Mouse (Mus musculus) liver, embryonic 15.5 days (tissue): ENCODE measurements around the gene Ebf1. TPM values are rescaled to one million over a fixed set of nuclear protein-coding genes. Genes with fewer than 3 reads are reported as not detected.

Experiments used
- ATAC-seq: fragments of 200-750 bp; cut with Nextera tagmentation; 2 replicates; pipeline ENCODE4 v1.8.0; 2017; ENCODE audit warnings: moderate number of reproducible peaks, mild to moderate bottlenecking, moderate library complexity; ENCODE audit not compliant: insufficient read depth
- H3K27ac ChIP-seq: fragments of 300-500 bp; sonication (generic); replicated peaks from 2 replicates; pipeline ENCODE4 v1.5.1; 2015; ENCODE audit warnings: mild to moderate bottlenecking, inconsistent platforms
- H3K27me3 ChIP-seq: fragments of 300-500 bp; sonication (generic); 2 replicates; pipeline ENCODE4 v1.6.1; 2015; ENCODE audit warnings: mild to moderate bottlenecking, inconsistent platforms
- H3K36me3 ChIP-seq: fragments of 300-500 bp; sonication (generic); replicated peaks from 2 replicates; pipeline ENCODE4 v1.6.1; 2015; ENCODE audit warnings: moderate library complexity, mild to moderate bottlenecking, inconsistent platforms
- H3K4me1 ChIP-seq: fragments of 300-500 bp; sonication (generic); replicated peaks from 2 replicates; pipeline ENCODE4 v1.6.1; 2015; ENCODE audit warnings: inconsistent platforms
- H3K4me2 ChIP-seq: fragments of 300-500 bp; sonication (generic); 2 replicates; pipeline ENCODE4 v1.6.1; 2015; ENCODE audit warnings: moderate library complexity, mild to moderate bottlenecking, inconsistent platforms
- H3K4me3 ChIP-seq: fragments of 300-500 bp; sonication (generic); replicated peaks from 2 replicates; pipeline ENCODE4 v1.5.1; 2015; ENCODE audit warnings: mild to moderate bottlenecking, inconsistent platforms
- H3K9ac ChIP-seq: fragments of 300-500 bp; sonication (generic); 2 replicates; pipeline ENCODE4 v1.6.1; 2015; ENCODE audit warnings: moderate library complexity, mild to moderate bottlenecking, inconsistent platforms
- H3K9me3 ChIP-seq: fragments of 300-500 bp; sonication (generic); replicated peaks from 2 replicates; pipeline ENCODE4 v1.6.1; 2016; ENCODE audit warnings: inconsistent platforms
- WGBS: fragments of 180-500 bp; shearing (Covaris S2); methylation state at CpG from one replicate; pipeline ENCODE4 v1.1.7; 2015; ENCODE audit warnings: mixed read lengths; ENCODE audit not compliant: insufficient replicate concordance; 5-methylcytosine and 5-hydroxymethylcytosine counted together
- polyA plus RNA-seq: library from polyadenylated mRNA; unstranded; fragments of >200 nt; fragmentation: Nextera tagmentation; extraction: Ambion mirVana; gene quantifications from 2 replicates; pipeline ENCODE4 v1.2.1, GENCODE M21; 2015

Gene Ebf1
- polyA plus RNA-seq, 1 experiment from 2014 or later, result 1.2 TPM

DNA sequence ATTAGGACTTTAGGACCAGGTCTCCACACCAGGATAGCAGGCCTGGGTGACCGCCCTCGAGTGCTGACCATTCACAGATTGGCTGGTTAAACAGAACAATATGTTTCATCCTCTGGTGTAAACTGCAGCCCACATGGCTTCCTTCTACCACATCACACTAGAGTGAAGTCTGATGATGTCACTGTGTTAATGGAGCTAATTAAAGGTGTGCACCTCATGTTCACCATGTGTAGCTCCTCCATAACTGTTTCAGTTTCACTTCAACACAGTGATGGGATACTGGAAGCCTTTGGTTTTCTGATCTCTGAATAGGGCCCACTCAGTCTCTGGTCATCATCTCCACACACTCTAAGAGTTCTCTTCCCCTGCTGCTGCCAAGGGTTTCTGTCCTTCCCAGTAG, 158.4 kb downstream of the Ebf1 start:
- ATAC-seq, result no peak
- Histone ChIP-seq H3K36me3 (no peaks in the 10 kb centered on the region), H3K9me3 (no peaks in the 10 kb centered on the region), H3K27ac (no peak overlapping the region), H3K4me1 (no peaks in the 10 kb centered on the region), H3K27me3 (no peaks in the 10 kb centered on the region), H3K9ac (no peak overlapping the region), H3K4me2 (no peak overlapping the region), H3K4me3 (no peak overlapping the region)
- WGBS, result 63% methylated on average over 2 of the region's 2 CpGs

DNA sequence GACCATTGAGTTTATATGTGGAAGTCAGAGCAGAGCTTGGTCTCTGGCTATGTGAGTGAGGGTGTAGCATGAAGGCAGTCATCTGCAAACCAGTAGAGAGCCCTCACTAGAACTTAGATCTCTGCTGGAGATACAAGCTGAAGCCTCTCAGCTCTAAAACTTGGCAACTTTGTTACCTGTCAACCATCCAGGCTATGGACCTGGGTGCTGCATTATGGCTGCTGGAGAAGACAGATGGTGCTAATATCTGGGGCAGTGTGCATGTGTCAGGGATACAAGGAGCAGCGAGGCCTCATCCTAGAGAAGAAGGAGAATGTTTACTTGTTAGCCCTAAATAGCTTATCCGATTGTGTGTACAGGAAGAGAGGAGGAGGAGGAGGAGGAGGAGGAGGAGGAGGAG, 159.4 kb downstream of the Ebf1 start:
- H3K9me3 ChIP-seq, result no peaks in the 10 kb centered on the region
- H3K27ac ChIP-seq, result no peak overlapping the region
- 56% methylated on average over 2 of the region's 2 CpGs for WGBS
- H3K9ac ChIP-seq, result no peak overlapping the region
- no peak overlapping the region for H3K4me3 ChIP-seq
- no peaks in the 10 kb centered on the region for H3K27me3 ChIP-seq
- ATAC-seq, result no peak
- H3K4me2 ChIP-seq, result no peak overlapping the region
- H3K36me3 ChIP-seq, result no peaks in the 10 kb centered on the region
- no peaks in the 10 kb centered on the region for H3K4me1 ChIP-seq

DNA sequence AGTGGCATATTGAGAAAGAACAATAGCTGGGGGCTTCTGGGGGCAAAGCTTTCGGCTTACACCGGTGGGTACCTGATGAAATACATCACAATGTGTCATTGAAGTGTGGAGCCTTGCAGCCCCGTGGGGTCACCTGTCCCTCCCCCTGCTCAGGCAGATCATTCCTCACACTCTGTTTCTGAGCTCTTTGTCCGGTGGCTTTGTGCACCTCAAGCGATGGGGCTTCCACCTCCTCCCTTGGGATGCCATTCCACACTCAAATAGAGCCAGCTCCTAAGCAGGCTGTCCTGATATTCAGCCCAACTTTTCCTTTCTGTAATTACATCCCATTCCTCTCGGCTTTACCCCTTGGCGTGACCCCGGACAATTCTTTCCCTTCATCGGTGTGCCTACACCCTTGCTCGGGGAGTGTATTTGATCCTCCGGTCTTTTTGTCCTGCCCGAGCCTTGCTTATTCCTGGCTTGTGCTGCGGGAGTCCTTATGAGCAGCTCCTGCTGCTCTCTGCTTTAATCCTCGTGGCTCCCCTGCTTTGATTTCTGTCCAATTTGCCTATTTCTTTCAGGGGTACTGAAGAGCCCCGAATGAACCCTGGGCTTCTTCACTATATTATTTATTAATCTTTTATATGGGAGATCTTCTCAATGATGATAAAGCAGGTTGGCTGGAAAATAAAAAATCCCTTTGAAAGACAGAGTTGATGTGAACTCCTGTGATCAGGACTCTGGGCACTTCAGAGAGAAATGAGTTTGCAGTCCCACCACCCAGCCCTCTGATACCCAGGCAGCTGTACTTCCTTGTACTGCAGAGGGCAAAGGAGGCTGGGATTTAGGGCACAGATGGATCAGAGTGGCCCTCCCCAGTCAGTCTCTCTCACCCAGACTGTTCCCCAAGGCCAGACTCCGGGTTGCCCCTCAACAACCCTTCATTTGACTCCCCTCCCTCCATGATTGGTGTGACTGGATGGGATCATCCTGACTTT, 160.5 kb downstream of the Ebf1 start:
- no peaks in the 10 kb centered on the region for H3K36me3 ChIP-seq
- WGBS, result 57% methylated on average over 16 of the region's 16 CpGs
- H3K4me2 ChIP-seq, result no peak overlapping the region
- no peaks in the 10 kb centered on the region for H3K4me1 ChIP-seq
- H3K27me3 ChIP-seq, result no peaks in the 10 kb centered on the region
- ATAC-seq, result no peak
- no peak overlapping the region for H3K9ac ChIP-seq
- no peak overlapping the region for H3K27ac ChIP-seq
- H3K4me3 ChIP-seq, result no peak overlapping the region
- H3K9me3 ChIP-seq, result no peaks in the 10 kb centered on the region

DNA sequence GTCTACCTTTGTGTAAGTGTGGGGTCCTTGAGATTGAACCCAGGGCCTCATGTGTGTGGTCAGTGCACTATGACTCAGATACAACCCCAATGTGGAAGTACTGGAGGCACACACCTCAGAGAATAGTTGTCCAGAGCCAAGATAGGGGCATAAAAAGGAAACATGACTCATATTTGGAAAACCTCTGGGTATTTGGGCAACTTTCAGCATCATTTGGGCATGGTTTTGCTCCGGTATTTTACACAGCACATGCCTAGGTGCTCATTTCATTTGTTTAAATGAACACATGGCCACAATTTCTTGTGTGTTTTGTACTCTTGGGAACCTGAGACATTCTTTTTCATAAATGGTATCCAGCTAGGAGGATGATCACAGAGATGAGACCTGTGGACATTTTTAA, 161.9 kb downstream of the Ebf1 start:
- no peak for ATAC-seq
- WGBS, result 35% methylated on average over 1 of the region's 1 CpGs
- Histone ChIP-seq H3K36me3 (no peaks in the 10 kb centered on the region), H3K4me2 (no peak overlapping the region), H3K9ac (no peak overlapping the region), H3K27me3 (no peaks in the 10 kb centered on the region), H3K27ac (no peak overlapping the region), H3K4me1 (no peaks in the 10 kb centered on the region), H3K9me3 (no peaks in the 10 kb centered on the region), H3K4me3 (no peak overlapping the region)

DNA sequence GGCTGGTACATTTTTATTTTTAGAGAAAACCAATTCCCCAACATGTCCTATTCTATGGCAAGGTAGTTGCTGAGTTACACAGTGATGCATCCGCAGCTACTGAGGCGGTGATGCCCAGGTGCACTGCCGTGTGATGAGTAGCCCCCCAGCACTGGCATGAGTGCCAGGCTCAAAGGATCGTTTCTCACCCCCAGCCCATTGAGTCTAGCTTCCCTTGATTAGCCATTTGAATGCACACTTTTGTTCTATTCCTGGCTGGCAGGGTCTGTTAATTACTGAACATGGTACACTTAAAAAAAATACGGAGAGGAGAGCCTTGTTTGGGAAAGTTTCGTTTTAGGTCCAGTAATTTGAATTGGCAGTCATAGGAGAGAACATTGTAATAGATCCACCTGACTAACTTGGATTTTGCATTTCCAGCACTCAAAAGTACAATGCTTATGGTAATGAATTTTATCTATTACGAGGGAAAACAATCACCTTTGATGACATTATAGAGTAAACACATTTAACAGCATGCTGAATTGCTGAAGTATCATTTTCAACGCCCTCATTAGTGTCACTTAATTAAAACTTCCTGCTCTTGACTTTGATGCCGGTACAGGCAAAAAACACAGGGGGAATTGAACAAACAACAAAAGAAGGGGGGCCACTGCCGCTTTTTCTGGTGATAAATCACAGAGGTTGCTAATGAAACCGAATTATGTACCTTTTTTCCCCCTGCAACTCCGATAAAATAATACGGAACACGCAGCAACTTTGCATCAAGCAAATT, 167.3 kb downstream of the Ebf1 start:
- no peaks in the 10 kb centered on the region for H3K36me3 ChIP-seq
- no peak overlapping the region for H3K4me3 ChIP-seq
- H3K4me1 ChIP-seq, result no peaks in the 10 kb centered on the region
- H3K9ac ChIP-seq, result no peak overlapping the region
- ATAC-seq, result no peak
- no peaks in the 10 kb centered on the region for H3K9me3 ChIP-seq
- H3K27ac ChIP-seq, result no peak overlapping the region
- no peak overlapping the region for H3K4me2 ChIP-seq
- 66% methylated on average over 14 of the region's 14 CpGs for WGBS
- H3K27me3 ChIP-seq, result no peaks in the 10 kb centered on the region

DNA sequence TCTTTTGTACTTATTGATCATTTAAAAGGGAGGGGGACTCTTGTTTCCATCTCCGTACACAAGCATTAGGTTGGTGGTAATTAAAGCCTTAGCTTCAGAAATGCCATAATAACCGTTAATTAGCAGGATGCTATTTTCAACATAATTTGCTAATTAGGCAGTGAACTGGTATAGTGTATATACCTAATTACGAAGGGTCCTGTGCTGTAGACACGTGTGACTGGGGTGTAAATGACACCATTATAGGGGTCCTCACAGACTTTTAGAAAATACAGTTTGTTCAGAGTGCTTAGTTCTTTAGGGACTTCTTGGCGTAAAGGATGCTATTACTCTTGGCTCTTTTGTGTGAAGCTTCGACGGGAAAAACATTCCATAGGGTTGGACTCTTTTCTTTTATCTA, 167.9 kb downstream of the Ebf1 start:
- WGBS, result 64% methylated on average over 7 of the region's 7 CpGs
- Histone ChIP-seq H3K36me3 (no peaks in the 10 kb centered on the region), H3K9me3 (no peaks in the 10 kb centered on the region), H3K4me3 (no peak overlapping the region), H3K4me2 (no peak overlapping the region), H3K27me3 (no peaks in the 10 kb centered on the region), H3K4me1 (no peaks in the 10 kb centered on the region), H3K9ac (no peak overlapping the region), H3K27ac (no peak overlapping the region)
- no peak for ATAC-seq

DNA sequence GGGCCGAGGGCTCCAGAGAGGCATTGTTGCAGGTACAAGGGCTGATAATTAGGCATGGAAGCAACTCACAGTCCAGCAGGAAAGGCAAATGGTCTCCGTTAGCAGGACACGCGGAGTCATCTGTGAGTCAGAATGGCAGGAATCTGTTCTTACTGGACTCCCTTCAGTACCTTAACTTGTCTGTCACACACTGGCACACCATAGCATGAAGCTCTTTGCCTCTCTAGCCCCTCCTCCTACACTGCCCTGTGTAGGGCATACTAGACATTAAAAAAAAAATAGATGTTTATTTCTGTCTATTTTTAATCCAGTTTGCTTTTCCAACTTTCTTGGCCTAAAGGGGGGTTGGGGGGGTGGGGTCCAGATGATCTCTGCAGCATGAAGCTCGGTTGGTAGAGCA, 168.4 kb downstream of the Ebf1 start:
- 67% methylated on average over 5 of the region's 5 CpGs for WGBS
- no peaks in the 10 kb centered on the region for H3K9me3 ChIP-seq
- no peaks in the 10 kb centered on the region for H3K27me3 ChIP-seq
- no peaks in the 10 kb centered on the region for H3K4me1 ChIP-seq
- ATAC-seq, result no peak
- H3K9ac ChIP-seq, result no peak overlapping the region
- H3K4me2 ChIP-seq, result no peak overlapping the region
- H3K36me3 ChIP-seq, result no peaks in the 10 kb centered on the region
- H3K27ac ChIP-seq, result no peak overlapping the region
- no peak overlapping the region for H3K4me3 ChIP-seq

DNA sequence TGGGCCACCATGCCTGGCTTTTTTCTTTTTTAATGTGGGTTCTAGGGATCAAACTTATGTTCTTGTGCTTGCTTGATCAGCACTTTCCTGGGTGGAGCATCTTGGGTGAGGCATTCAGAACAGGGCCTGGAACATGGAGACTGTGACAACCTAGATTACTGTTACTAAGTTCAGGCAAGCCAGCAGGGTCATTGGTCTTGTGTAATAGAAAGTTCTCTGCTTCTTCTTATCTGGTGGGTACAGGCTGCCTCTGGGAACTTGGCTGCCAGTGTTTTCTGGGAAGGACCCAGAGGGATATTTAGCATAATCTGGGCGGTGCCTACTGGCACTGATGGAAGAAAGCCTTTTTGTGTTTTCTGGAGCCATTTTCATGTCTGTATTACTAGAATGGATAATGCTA, 170.9 kb downstream of the Ebf1 start:
- Histone ChIP-seq H3K4me3 (no peak overlapping the region), H3K4me1 (no peaks in the 10 kb centered on the region), H3K36me3 (no peaks in the 10 kb centered on the region), H3K9me3 (no peaks in the 10 kb centered on the region), H3K9ac (no peak overlapping the region), H3K27me3 (no peaks in the 10 kb centered on the region), H3K27ac (no peak overlapping the region), H3K4me2 (no peak overlapping the region)
- ATAC-seq, result no peak
- 57% methylated on average over 1 of the region's 1 CpGs for WGBS

DNA sequence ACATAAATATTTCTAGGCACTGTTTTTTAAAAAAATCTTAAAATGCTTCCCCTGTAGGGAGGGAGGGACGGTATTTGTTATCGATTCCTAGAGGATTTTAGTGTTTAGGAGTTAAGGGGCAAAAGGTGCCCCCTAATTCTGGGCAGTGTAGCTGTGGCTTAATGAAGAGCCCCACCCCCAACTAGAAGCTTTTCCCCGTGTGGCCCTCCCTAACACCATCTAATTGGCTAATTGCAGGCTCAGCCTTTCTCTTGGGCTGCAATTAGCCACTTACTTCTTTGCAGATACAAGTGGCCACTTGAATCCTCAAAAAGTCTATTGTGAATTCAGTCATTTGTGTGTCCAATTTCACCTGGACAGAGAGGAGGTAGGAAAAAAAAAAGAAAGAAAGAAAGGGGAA, 175.7 kb downstream of the Ebf1 start:
- Histone ChIP-seq H3K4me3 (no peak overlapping the region), H3K9me3 (no peaks in the 10 kb centered on the region), H3K36me3 (no peaks in the 10 kb centered on the region), H3K27ac (no peak overlapping the region), H3K27me3 (no peaks in the 10 kb centered on the region), H3K9ac (no peak overlapping the region), H3K4me1 (no peaks in the 10 kb centered on the region), H3K4me2 (no peak overlapping the region)
- WGBS, result 25% methylated on average over 3 of the region's 3 CpGs
- ATAC-seq, result no peak

DNA sequence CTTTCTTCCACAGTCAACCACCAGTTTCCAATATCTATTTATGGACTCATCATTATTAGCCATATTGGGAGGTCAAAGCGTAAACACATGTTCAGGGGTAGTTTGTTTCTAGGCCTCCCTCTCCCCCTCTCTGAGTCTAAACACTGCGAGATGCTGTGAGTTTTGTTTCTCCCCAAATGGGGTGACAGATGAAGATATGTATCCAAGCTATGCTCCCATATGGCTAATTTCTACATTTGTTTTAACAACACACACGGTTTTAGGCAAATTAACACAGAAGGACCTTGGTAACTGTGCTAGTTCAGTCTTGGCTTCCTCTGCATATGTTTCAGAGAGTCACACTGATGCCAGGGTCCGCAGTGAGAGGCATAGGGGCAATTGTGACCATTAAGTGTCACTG, 177.8 kb downstream of the Ebf1 start:
- no peak for ATAC-seq
- Histone ChIP-seq H3K4me3 (no peak overlapping the region), H3K27ac (no peak overlapping the region), H3K4me2 (no peak overlapping the region), H3K27me3 (no peaks in the 10 kb centered on the region), H3K9ac (no peak overlapping the region), H3K9me3 (no peaks in the 10 kb centered on the region), H3K36me3 (no peaks in the 10 kb centered on the region), H3K4me1 (no peaks in the 10 kb centered on the region)
- WGBS, result 58% methylated on average over 4 of the region's 4 CpGs

DNA sequence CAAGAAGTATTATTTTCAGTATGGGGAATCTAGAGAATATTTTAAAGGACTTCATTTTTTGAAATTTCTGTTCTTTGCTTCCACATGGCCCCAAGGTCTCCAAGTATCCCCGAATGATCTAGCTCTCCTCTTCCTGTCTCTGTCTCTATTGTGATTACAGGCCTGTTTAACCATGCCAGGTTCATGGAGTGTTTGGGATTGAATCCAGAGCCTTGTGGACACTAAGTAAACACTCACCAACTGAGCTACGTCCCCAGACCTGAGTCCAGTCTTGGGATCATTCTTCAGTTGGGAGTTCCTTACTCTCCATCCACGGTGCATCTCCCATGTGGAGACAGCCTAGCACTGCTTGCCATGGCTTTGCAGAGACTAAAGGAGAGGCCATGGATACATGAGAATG, 178.7 kb downstream of the Ebf1 start:
- H3K9ac ChIP-seq, result no peak overlapping the region
- no peaks in the 10 kb centered on the region for H3K9me3 ChIP-seq
- no peaks in the 10 kb centered on the region for H3K27me3 ChIP-seq
- no peak overlapping the region for H3K4me3 ChIP-seq
- 60% methylated on average over 3 of the region's 3 CpGs for WGBS
- no peak for ATAC-seq
- no peaks in the 10 kb centered on the region for H3K4me1 ChIP-seq
- no peaks in the 10 kb centered on the region for H3K36me3 ChIP-seq
- no peak overlapping the region for H3K4me2 ChIP-seq
- H3K27ac ChIP-seq, result no peak overlapping the region
